In the genomic region with DNA sequence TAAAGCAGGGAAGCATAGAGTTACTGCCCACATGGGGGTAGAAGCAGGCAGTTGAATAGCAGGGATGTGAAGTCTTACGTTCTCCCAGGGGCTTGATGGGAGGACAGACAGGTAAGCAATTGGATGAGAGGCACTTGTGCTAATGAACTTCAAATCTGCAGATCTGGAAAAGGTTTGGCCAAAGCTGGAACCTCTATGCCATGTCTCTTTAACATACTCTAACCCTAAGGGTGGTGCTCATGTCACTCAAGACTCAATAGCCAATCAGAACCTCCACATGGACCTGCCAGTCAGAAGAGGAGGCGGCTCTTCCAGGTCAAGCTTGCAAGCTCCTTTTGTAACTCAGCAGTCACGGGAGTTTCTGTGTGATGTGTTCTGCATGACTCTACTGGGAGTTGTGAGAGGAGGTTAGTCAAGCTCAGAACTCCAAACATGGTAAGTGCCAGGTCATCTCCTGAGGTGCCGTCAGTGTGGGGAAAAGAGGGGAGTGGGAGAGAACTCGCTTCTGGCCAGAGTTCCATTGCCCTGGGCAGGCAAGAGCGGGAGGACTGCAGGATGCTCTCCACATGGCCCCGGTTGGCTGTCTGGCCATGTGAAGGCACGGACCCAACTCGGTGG, we compare ENCODE assay signal across 9 mouse cellular contexts. TPM values are rescaled to one million over a fixed set of nuclear protein-coding genes. Genes with fewer than 3 reads are reported as not detected.
DNase-seq lines count a peak whose midpoint lies in the region; ATAC-seq lines count a peak whose summit lies in the region.
"Not testable (repeated sequence)": the region's sequence is repeated elsewhere in the genome, so short reads cannot be mapped to it uniquely, and the experiment has no call there.
"Had no signal": no experiment of that assay in that cellular context is flagged by ENCODE, and none has a peak within 500 bp of the region (broad histone marks: within the 10 kb centered on the region; RNA-seq: fewer than 3 reads in every experiment).

A gene (plus strand): TSS at position 348 of the 618 bp plus-strand sequence.

- not testable (repeated sequence) for H3K9me3 ChIP-seq in ES-E14 (ENCODE audit: control insufficient read depth, insufficient read depth, low read depth, low read length); limb, embryonic 15.5 days; midbrain, embryonic 15.5 days; stomach, embryonic 16.5 days (replicated peaks; ENCODE audit: control insufficient read depth, low read length)

- H3K4me2 ChIP-seq in limb, embryonic 15.5 days = peak within 1 kb of the TSS; percentile 25; the same call in 1 of the 2 replicates
- H3K4me2 ChIP-seq in midbrain, embryonic 15.5 days = peak within 1 kb of the TSS; percentile 32
- peak within 1 kb of the TSS; percentile 27; the same call in 1 of the 2 replicates for H3K4me2 ChIP-seq in stomach, embryonic 16.5 days (ENCODE audit: low read depth, low read length)

- intact Hi-C loops in heart, postnatal 25 days (cut with DNase I) = not testable (repeated sequence)

- H3K4me3 ChIP-seq in ES-E14 (ENCODE audit: insufficient read depth in 1 of 2, low read depth in 1 of 2, low read length in 2 of 2, poor library complexity in 1 of 2, severe bottlenecking in 1 of 2) = peak within 1 kb of the TSS; percentile 79 to 85
- H3K4me3 ChIP-seq in limb, embryonic 15.5 days = peak within 1 kb of the TSS; percentile 34
- H3K4me3 ChIP-seq in midbrain, embryonic 15.5 days = peak within 1 kb of the TSS; percentile 36
- peak within 1 kb of the TSS; percentile 36 for H3K4me3 ChIP-seq in stomach, embryonic 16.5 days (replicated peaks; ENCODE audit: low read length)

- peak within 1 kb of the TSS; percentile 68 for H3K9ac ChIP-seq in ES-E14 (ENCODE audit: insufficient read depth, low read depth, low read length, poor library complexity, severe bottlenecking)
- H3K9ac ChIP-seq in limb, embryonic 15.5 days; midbrain, embryonic 15.5 days; stomach, embryonic 16.5 days (ENCODE audit: low read length): not testable (repeated sequence)

- not testable (repeated sequence) for ATAC-seq in limb, embryonic 15.5 days (ENCODE audit: insufficient number of reproducible peaks, low FRiP score, low TSS enrichment, low read depth); midbrain, embryonic 15.5 days (replicated peaks); stomach, embryonic 16.5 days (ENCODE audit: insufficient read depth, low FRiP score)

- not testable (repeated sequence) for H3K36me3 ChIP-seq in ES-E14 (ENCODE audit: control insufficient read depth, insufficient read depth, low read length, poor library complexity, severe bottlenecking); limb, embryonic 15.5 days; midbrain, embryonic 15.5 days (replicated peaks); stomach, embryonic 16.5 days (ENCODE audit: control insufficient read depth, insufficient read depth, low read length)

- DNase-seq in ES-E14 (ENCODE audit: low read depth, low spot score) = peak; percentile 19
- peak; percentile 76 for DNase-seq in cerebellum, adult 9-11 months
- DNase-seq in frontal cortex, postnatal 14 days (ENCODE audit: low spot score in 2 of 2) = peak; percentile 32 to 51
- DNase-seq in heart, postnatal 25 days (ENCODE audit: low spot score) = peak; percentile 31
- DNase-seq in kidney, postnatal 36 days = peak; percentile 49 to 59

- 22% methylated on average over 9 of the region's 9 CpGs for WGBS in limb, embryonic 15.5 days
- 28% methylated on average over 9 of the region's 9 CpGs for WGBS in midbrain, embryonic 15.5 days
- 26% methylated on average over 9 of the region's 9 CpGs for WGBS in stomach, embryonic 16.5 days

- H3K27ac ChIP-seq in ES-E14 (ENCODE audit: insufficient read depth, low read depth, low read length, poor library complexity, severe bottlenecking); limb, embryonic 15.5 days; midbrain, embryonic 15.5 days; stomach, embryonic 16.5 days (ENCODE audit: low read length): not testable (repeated sequence)

- in situ Hi-C loops in ES-E14 (cut with MboI; ENCODE audit: low sequenced_read_pairs in 2 of 2, unreplicated experiment in 2 of 2) = not testable (repeated sequence)

- H3K4me1 ChIP-seq in ES-E14 (ENCODE audit: control insufficient read depth in 2 of 2, insufficient read depth in 2 of 2, low read length in 2 of 2, poor library complexity in 1 of 2); limb, embryonic 15.5 days; midbrain, embryonic 15.5 days; stomach, embryonic 16.5 days (ENCODE audit: control insufficient read depth, insufficient read depth, low read length): not testable (repeated sequence)

- H3K27me3 ChIP-seq in limb, embryonic 15.5 days; midbrain, embryonic 15.5 days (replicated peaks); stomach, embryonic 16.5 days (ENCODE audit: control insufficient read depth, insufficient read depth, low read length): not testable (repeated sequence)

RNA-seq across cellular contexts. Expression of the gene that starts here (rescaled TPM):
- total RNA-seq in ES-E14 (2012; rRNA removed) = 32.9 and 34.0 TPM in 2 replicates
- 10 to 100 TPM; 18.8 to 21.0 TPM for total RNA-seq in heart, postnatal 25 days (2021)
- polyA plus RNA-seq in limb, embryonic 15.5 days (2015; fragmentation: Nextera tagmentation; extraction: Ambion mirVana) = 5.4 and 7.2 TPM in 2 replicates
- 5.8 and 5.9 TPM in 2 replicates for polyA plus RNA-seq in midbrain, embryonic 15.5 days (2015; fragmentation: Nextera tagmentation; extraction: Ambion mirVana)
- polyA plus RNA-seq in stomach, embryonic 16.5 days (2015; fragmentation: Nextera tagmentation; extraction: Ambion mirVana) = 7.6 and 8.5 TPM in 2 replicates
- polyA plus RNA-seq: CD4-positive, CD25-positive, alpha-beta regulatory T cell, adult 4 months had no signal

Comparison
In these comparisons a context has a peak if more than half of its experiments do, and no peak if none do; other contexts are left out.
1. DNase-seq: peak in every context shown above with its lines; median percentile 76 in cerebellum, adult 9-11 months; 54 in kidney, postnatal 36 days; 42 in frontal cortex, postnatal 14 days; 31 in heart, postnatal 25 days; 19 in ES-E14.